Mouse (Mus musculus): ENCODE measurements around the gene Tnni3k.

The Tnni3k gene

DNA sequence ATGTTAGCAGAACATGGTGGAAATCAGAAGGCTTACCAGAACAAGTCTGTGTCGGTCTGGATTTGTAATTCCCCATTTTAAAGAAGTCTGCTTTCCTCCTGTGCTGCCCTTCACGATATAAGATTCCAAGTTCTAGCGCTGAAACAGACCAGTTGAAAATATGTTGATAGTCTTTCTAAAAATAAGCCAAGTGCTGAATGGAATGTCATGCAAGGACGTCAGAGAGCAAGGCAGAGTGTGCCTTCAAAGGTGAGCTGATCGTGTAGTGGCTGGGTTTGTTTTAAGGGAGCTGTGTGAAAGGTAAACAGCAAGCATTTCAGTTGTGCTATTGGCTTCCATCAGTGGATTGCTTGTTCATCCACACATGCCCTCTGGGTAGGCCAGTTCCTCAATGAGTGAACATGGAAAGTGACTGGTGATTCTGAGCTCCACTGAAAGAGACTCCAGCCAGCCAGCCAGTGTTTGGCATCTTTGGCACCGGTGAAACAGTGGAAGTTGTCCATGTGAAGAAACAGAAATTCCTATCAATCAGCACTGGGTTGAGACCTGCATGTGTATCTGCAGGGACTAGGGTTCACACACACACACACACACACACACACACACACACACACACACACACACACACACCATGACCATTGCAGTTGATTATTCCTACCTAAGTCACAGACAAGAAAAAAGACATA lies at the start of gene Tnni3k:
Gene Tnni3k, minus strand, starts transcription at position 177 of the 686 bp plus-strand sequence.
- DNase-seq (ENCODE audit: low read depth, low spot score): no peak

DNA sequence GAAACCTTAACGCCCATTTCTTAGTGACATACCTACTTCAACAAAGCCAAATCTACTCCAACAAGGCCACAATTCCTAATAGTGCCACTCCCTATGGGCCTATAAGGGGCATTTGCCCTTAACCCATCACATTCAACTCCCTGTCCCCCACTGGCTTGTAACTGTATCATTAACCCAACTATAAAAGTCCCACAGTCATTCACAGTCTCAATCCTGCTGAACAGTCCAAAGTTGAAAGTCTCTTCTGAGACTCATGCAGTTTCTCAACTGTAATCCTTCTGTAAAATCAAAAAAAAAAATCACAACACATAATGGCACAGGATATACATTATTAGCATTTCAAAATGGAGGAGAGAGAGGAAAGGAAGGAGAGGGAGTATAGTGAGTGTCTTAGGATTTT lies 44.1 kb upstream of the Tnni3k start:
- DNase-seq (ENCODE audit: low read depth, low spot score): no peak

DNA sequence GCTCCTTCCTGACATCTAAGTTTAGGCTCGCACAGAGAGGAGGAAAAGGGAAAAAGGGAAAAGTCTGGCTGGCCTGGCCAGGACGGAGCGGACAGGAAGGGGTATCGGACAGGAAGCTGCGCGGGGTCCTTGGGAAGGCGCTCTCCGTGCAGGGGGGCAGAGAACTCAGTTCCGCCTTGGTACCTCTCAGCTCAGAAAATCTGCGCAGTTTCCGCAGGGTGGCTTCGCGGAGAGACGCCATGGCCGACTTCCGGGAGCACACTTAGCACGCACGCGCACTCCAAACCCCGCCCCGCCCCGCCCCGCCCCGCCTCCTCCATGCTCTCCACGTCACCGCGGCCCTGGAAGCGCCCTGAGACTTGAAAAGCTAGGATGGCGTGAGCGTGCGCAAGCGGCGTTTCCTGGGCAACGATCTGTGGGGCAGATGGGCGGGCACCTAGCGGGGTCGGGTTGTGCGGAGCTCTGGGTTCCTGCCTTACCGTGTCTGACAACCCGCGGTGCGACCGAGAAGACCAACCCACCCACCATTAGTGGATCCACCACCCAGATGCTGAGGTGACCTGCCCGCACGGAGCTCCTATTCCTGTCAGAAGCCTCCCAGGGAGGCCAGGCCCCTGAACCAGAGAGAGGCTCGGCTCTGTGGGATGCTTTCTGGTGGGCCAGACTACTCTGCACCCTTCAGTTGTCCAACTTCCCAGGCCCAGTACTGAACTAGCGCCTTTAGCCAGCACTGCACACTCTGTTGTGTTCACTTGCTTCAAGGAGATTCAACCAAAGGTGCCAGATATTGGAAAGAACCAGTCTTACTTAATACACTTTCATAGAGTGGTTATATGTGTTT lies 38.1 kb upstream of the Tnni3k start, which contains the start of the genes Fpgt and Lrriq3:
Gene Fpgt, minus strand, starts transcription at position 288 of the 841 bp plus-strand sequence.
Gene Lrriq3, plus strand, starts transcription at position 319 of the 841 bp plus-strand sequence.
- peak; percentile 93 for DNase-seq (ENCODE audit: low read depth, low spot score)

DNA sequence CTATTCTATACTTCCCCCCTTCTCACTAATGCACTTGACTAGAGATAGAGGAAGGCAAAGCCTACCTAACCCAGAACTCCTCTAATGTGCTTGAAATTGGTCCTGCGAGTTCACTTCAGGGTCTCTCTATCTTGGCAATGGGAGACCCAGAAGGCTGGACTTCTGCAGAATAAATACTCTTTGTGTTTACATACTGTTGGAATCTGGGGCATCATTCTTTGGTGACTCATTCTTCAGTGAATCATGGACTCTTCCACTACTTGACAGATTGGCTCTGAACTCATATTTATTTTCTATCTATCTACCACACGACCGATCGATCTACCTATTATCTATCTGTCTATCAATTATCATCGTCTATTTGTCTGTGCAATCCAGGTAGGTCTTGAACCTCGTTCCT lies 36.9 kb upstream of the Tnni3k start:
- DNase-seq (ENCODE audit: low read depth, low spot score): no peak

DNA sequence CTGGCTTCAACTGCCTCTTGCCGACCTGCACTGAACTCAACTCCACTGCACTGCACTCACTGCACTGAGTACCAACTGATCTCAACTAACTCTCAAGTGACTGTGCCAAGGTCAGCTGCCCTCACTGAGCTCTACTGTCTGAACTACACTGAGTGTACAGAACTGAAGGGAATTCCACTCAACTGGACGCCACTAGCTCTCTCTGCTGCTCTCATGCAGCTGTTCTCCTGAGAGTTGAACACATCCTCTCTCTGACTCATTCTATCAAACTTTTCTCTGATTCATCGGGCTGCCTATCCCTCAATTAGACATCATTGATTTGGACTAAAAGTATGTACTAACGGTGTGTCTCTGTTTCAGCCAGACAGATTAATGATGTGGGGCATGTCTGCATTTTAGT lies 22.7 kb upstream of the Tnni3k start:
- DNase-seq (ENCODE audit: low read depth, low spot score): no peak

DNA sequence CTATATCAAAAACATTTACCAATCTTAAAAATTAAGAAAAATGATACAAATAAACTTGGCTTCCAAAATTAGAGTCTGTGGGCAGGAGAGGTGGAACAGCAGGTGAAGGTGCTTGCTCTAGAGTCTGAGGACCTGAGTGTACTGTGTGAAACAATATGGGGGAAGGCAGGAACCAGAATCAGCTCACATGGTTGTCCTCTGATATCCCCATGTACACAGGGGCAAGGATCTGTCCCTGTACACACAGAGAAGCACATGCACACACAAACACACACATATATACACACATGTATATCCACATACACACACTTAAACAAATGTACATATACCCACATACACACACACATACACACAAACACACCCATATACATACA lies 4.2 kb upstream of the Tnni3k start:
- DNase-seq (ENCODE audit: low read depth, low spot score): no peak

DNA sequence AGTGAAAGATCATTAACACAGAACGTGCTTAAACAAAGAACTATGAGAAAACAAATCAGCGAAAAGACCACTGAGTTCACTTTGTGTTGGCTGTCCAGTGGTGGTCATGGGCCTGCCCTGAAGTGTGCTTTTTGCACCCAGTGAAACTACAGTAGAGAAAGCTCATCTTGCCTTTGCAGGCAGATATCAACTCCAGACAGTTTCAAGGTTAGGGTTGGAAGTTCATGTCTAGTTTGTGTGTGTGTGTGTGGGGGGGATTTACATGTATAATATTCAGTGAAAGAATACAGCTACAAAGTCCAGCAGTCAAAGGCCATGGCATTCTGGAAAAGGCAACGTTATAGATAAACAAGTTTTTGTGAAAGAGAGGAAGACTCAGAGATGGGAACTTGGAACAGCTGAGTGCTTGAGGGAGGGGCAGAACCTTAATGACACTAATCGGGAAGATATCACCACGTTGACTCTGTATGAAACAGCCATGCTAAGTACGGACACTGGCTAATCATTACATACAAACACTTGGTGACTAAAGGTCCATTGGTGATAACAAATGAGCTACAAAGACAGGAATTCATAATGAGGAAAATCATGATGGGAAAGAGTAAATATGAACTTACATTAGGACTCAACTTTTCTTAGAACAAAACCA lies 3.7 kb upstream of the Tnni3k start:
- DNase-seq (ENCODE audit: low read depth, low spot score): no peak

DNA sequence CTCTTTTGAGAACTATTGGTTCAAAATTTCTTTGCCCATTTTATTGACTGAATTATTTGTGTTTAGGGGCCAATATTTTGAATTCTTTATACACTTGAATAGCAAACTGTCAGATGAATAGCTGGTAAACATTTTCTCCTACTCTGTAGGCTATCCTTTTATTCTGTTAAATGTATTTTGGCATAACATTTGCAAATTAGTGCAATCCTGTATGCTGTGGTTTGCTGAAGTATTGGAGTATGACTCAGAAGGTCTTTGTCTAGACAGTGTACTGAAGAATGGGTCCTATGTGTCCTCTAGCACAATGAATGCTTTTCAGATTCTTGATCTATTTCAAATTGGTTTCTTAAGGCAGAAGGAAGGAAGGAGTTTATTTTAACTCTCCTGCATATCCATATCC lies 2.4 kb upstream of the Tnni3k start:
- DNase-seq (ENCODE audit: low read depth, low spot score): no peak

DNA sequence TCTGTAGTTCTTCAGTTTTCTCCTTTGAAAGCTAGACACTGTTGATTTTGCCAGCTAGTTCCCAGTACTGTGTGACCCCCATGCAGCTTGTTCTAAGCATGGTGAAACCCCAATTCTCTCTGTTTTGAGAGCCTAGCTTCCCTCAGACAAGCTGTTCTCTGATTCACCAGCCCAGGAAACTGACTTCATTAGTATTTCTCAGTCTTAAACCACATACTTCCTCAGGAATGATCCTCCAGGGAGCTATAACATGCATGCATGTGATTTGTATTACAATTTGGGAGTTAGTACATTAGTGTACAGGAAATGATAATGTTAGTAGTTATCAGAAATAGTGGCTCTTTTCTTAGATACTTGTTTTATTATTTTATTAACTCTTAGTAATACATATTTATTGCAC lies 1.4 kb upstream of the Tnni3k start:
- DNase-seq (ENCODE audit: low read depth, low spot score): no peak

DNA sequence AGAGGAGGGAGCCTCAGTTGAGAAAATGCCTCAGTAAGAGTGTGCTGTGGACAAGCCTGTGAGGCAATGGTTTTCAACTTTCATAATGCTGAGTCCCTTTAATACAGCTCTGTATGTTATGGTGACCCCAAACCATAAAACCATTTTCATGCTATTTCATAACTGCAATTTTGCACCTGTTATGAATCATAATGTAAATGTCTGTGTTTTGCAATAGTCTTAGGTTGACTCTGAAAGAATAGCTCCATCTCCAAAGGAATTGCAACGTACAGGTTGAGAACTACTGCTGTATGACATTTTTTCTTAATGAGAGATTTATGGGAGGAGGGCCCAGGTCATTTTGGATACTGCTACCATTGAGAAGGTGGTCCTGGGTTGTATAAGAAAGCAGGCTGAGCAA lies 2.0 kb downstream of the Tnni3k start:
- DNase-seq (ENCODE audit: low read depth, low spot score): no peak

DNA sequence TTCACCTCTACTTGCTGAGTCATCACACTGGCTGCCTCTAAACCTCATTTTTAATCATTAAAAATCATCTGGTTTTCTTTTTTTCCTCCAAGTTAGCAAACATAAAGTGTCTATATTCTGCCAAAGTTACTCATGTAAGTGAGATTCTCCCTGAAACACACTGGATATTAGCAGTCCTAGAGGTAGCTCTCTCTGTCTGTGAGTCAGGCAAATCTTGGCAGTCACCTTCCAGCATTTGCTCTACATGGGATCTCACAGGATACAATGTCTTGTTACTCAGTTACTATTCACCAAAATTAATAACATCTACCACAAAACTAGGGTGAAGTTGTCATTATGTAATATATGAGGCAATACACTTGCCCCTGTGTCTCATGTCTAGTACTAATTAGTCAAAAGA lies 3.2 kb downstream of the Tnni3k start:
- DNase-seq (ENCODE audit: low read depth, low spot score): no peak

DNA sequence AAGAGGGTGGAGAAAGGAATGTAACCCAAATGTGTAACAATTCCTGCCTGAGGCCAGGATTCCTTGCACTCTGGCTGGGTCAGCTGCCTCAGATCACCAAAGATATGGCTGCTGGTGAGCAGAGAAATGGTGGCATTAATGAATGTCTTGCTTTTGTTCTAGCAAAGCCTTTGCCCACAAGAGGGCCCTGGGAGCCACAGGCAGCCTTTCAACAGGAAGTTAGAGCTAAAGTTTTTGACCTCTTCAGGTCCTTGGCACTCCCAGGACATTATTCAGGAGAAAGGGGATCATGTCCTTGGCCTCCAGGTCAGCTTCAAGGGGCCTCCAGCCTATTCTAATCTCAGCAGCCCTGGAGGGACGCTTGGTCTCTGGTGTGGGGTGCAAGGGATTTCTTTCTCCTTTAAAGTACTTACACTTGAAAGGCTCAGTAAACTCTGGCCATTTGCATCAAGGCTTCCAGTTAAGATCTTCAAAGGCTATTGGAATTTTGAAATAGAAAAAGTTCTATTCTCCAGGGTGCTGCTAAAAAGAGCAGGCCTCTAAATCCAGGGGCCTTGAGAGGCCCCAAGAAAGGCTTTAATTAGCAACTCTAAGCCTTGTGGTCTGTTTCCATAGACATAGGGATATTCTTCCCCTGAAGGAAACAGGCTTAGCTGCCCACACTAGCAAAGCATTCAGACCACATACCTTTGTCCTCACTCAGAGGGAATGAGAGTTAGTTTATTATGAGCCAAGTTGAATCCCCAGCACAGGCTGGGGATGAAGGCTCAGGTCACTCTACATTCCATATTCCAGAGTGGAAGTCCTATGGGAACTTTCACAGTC lies 16.0 kb downstream of the Tnni3k start:
- DNase-seq (ENCODE audit: low read depth, low spot score): no peak

DNA sequence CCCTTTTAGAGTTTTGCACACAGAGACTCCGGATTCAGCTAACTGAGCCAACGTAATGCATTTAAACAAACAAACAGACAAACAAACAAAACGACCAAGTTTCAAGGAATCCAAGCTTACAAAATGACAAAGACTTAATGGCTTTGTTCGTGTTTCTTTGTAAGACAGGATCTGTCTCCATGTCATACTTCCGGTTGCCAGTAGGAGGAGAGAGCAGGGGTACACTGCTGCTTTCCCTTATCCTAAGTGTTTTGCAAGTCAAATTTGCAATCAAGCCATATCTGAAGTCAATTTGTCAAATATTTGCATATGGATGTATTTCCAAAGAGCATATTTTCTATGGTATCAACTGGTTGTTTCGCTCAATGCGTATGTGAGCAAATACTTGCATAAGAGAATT lies 20.9 kb downstream of the Tnni3k start:
- DNase-seq (ENCODE audit: low read depth, low spot score): no peak

DNA sequence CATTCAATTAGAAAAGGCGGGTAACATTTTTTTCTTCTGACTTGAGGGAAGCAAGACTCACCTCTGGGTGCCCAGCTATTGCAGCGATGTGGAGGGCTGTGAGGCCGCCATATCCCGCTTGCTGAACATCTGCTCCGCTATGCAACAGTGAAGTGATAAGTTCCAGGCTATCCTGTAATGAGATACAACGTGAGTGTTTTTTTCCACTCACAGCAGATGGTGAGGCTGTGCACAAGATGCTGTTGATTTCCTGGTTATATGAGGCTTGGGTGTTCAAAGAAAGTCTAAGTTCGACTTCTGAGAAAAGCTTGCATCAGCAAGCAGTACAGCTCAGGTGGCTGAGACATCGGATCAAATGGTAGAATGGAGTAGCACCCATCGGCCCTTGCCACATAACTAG lies 25.0 kb downstream of the Tnni3k start:
- no peak for DNase-seq (ENCODE audit: low read depth, low spot score)

DNA sequence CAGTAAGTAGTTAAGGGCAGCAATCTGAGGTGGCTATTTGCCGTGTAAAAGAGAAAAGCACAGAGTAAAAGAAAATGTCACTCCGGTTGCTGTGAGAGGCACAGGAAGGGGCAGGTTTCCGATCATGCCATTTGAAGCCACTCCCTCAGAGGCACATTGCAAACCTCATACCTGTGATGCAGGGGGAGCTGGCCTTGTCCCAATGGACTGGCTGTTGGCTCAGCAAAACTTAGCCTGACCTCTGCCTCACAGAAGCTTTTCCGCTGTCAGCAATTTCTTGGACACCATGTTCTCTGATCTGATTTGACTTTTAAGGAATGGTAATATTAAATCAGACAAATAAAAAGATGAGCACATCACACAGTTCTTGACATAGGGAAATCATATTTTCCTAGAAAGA lies 52.4 kb downstream of the Tnni3k start:
- no peak for DNase-seq (ENCODE audit: low read depth, low spot score)

DNA sequence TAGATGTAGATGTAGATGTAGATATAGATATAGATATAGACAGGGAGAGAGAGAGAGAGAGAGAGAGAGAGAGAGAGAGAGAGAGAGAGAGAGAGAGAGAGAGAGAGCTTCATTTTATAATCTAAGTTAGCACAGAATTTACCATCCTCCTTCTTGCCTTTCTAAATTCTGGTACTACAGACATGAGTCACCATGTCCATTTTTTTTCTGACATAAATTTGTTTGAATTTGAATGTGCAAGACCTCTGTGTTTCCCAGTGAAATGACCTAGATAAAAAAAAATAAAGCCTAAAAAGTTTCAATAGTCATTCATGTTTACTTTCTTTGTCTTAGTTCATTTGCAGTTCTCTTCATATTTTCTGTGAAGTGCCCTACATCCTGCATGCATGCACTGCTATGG lies 54.2 kb downstream of the Tnni3k start:
- DNase-seq (ENCODE audit: low read depth, low spot score): no peak

DNA sequence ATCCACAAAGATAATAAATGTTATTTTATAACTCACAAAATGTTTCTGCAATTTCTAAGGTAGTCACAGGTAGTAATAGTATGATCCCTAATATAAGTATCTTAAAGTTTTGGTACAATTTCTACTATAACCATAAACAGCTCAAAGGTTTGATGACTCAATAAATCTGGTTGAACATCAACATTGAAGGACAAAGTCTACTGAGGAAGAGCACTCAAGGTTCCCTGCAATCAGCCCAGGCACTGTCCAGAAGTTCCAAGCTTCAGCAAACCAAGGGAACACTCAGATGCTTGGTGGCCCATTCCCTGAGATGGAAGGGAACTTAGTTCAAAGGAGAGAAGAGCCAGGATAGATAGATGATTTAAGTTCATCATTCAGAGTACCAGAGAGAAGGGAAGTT lies 62.5 kb downstream of the Tnni3k start:
- no peak for DNase-seq (ENCODE audit: low read depth, low spot score)

DNA sequence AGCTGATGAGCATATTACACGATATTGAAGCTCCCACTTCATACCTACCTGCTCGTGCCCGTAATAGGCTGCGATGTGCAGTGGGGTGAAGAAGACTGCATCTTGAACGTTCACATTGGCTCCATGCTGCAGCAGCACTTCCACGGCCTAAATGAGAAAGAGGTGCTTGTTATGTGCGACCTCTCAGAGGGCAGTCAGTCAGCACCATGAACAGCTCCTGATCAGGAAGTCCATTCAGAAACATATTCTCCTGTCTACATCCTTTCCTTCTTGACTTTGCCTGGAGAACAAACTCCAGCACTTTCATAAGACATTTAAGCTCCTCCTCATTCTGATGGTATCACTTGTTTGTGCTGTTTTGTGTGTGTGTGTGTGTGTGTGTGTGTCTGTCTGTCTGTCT lies 76.1 kb downstream of the Tnni3k start:
- DNase-seq (ENCODE audit: low read depth, low spot score): peak; percentile 55

DNA sequence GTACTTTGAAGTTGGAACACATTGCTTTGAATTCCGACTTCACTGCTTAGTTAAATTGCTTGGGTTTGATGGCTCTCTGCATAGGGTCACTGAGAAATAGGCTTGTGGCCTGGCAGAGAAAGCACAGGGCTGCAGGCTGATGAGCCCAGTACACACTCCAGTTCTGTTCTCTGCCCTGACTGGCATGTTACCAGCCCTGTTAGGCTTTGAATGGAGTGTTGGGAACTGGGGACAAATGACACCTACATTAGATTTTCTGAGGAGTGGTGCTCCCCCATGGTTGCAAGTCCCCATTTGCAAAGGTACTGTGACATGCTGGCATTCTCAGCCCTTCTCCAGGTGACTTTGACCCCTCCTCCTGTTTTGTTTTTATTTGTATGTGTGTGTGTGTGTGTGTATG lies 83.6 kb downstream of the Tnni3k start:
- DNase-seq (ENCODE audit: low read depth, low spot score): no peak

DNA sequence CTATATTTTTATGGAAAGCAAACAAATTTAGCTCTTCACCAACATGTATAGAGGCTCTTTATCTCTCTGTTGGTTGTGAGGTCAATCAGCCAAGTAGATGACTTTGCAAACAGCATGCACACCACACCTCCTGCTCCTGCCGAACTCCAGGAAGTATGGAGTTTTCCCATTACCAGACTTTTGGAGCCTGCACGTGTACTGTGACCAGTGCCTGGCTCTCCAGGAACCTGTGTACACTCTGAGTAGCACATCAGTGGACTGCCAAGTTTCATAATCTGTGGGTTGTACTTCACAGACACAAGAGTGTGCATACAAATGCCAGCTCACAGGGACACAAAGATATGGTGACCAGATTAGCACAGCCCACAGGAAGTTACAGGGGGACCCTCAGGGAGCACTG lies 84.2 kb downstream of the Tnni3k start:
- no peak for DNase-seq (ENCODE audit: low read depth, low spot score)

DNA sequence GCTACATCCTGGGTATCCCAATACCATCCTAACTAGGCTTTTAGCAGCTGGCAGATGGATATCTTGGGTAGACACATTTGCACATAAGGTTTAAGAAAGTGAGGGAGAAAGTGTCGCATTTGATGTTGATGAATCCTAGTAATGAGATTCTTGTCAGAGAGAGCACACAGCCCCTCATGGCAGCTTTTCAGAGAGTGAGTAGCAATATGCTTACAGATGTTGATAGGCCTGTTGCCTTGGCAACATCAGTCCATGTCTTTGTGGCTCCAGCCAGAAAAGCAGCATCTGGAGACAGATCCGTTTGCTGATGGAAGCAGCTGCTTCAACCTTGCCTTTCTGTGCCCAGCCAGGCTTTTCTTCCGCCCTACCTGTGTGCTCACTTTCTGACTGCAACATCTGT lies 93.9 kb downstream of the Tnni3k start:
- no peak for DNase-seq (ENCODE audit: low read depth, low spot score)

DNA sequence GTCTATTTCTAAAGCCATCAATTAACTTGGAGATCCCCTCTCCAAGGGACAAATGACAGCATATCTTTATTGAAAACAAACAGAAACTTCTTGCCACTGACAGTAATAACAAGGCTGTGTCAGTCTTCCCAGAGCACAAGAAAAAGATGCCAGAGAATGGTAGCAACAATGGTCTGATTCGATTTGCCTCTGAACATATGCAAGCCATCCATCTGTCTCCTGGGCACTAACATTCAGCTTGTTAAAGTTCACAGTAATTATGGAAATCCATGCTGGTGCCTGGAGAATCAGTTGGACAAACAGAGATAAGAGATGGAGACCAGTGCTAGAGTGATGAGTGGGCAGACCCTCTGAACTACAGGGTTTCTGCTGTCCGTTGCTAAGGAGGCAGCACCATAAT lies 102.1 kb downstream of the Tnni3k start:
- no peak for DNase-seq (ENCODE audit: low read depth, low spot score)

All from forelimb bud, embryonic 11.5 days (tissue).